Mouse (Mus musculus): ENCODE results near the gene Trpm1. TPM values are rescaled to one million over a fixed set of nuclear protein-coding genes. Genes with fewer than 3 reads are reported as not detected.

Gene Trpm1
- polyA plus RNA-seq, 1 experiment from 2014 or later: 1.0 TPM

GRCm38 (mm10) chr7:64275518-64275917, 121.9 kb downstream of the Trpm1 start:
- no peak overlapping the region for H3K4me3 ChIP-seq
- no peak overlapping the region for H3K9ac ChIP-seq
- no peak for ATAC-seq (ENCODE audit: insufficient number of reproducible peaks, low FRiP score, low TSS enrichment, low read depth)
- H3K27ac ChIP-seq: no peak overlapping the region
- H3K4me2 ChIP-seq: no peak overlapping the region
- H3K36me3 ChIP-seq: no peaks in the 10 kb centered on the region
- no peaks in the 10 kb centered on the region for H3K27me3 ChIP-seq
- 72% methylated on average over 4 of the region's 4 CpGs for WGBS
- no peaks in the 10 kb centered on the region for H3K9me3 ChIP-seq
- H3K4me1 ChIP-seq: 0 out of 2 replicates have a peak, but pooled peaks cover 3% of the 10 kb centered on the region

GRCm38 (mm10) chr7:64276921-64277320, 123.3 kb downstream of the Trpm1 start:
- no peak overlapping the region for H3K4me3 ChIP-seq
- no peaks in the 10 kb centered on the region for H3K27me3 ChIP-seq
- no peaks in the 10 kb centered on the region for H3K9me3 ChIP-seq
- H3K4me2 ChIP-seq: no peak overlapping the region
- 0 out of 2 replicates have a peak, but pooled peaks cover 3% of the 10 kb centered on the region for H3K4me1 ChIP-seq
- 43% methylated on average over 6 of the region's 6 CpGs for WGBS
- H3K9ac ChIP-seq: no peak overlapping the region
- H3K27ac ChIP-seq: no peak overlapping the region
- no peaks in the 10 kb centered on the region for H3K36me3 ChIP-seq
- ATAC-seq (ENCODE audit: insufficient number of reproducible peaks, low FRiP score, low TSS enrichment, low read depth): no peak

GRCm38 (mm10) chr7:64278526-64278925, 124.9 kb downstream of the Trpm1 start:
- Histone ChIP-seq H3K9me3 (no peaks in the 10 kb centered on the region), H3K27me3 (no peaks in the 10 kb centered on the region), H3K4me1 (0 out of 2 replicates have a peak, but pooled peaks cover 3% of the 10 kb centered on the region), H3K4me3 (no peak overlapping the region), H3K36me3 (no peaks in the 10 kb centered on the region), H3K4me2 (no peak overlapping the region), H3K9ac (no peak overlapping the region), H3K27ac (no peak overlapping the region)
- 88% methylated on average over 1 of the region's 1 CpGs for WGBS
- no peak for ATAC-seq (ENCODE audit: insufficient number of reproducible peaks, low FRiP score, low TSS enrichment, low read depth)

GRCm38 (mm10) chr7:64279548-64279947, 125.9 kb downstream of the Trpm1 start:
- H3K4me3 ChIP-seq: no peak overlapping the region
- H3K4me2 ChIP-seq: no peak overlapping the region
- H3K27ac ChIP-seq: no peak overlapping the region
- H3K4me1 ChIP-seq: 0 out of 2 replicates have a peak, but pooled peaks cover 3% of the 10 kb centered on the region
- 84% methylated on average over 3 of the region's 3 CpGs for WGBS
- H3K36me3 ChIP-seq: no peaks in the 10 kb centered on the region
- H3K27me3 ChIP-seq: no peaks in the 10 kb centered on the region
- H3K9ac ChIP-seq: no peak overlapping the region
- ATAC-seq (ENCODE audit: insufficient number of reproducible peaks, low FRiP score, low TSS enrichment, low read depth): no peak
- no peaks in the 10 kb centered on the region for H3K9me3 ChIP-seq

- H3K27me3 ChIP-seq: no peaks in the 10 kb centered on the region
- H3K36me3 ChIP-seq: peaks cover 7% of the 10 kb centered on the region
- H3K27ac ChIP-seq: no peak overlapping the region
- no peaks in the 10 kb centered on the region for H3K9me3 ChIP-seq
- H3K9ac ChIP-seq: no peak overlapping the region
- no peak for ATAC-seq (ENCODE audit: insufficient number of reproducible peaks, low FRiP score, low TSS enrichment, low read depth)
- peak overlapping the region; percentile 54; the same call in 1 of the 2 replicates for H3K4me2 ChIP-seq
- no peaks in the 10 kb centered on the region for H3K4me1 ChIP-seq
- peak overlapping the region; percentile 68; the same call in 1 of the 2 replicates for H3K4me3 ChIP-seq
Measured at GRCm38 (mm10) chr7:64286566-64286965, 132.9 kb downstream of the Trpm1 start.

GRCm38 (mm10) chr7:64287414-64288091, 133.9 kb downstream of the Trpm1 start, which contains the start of gene Mtmr10:
Mtmr10 (plus strand) TSS chr7:64287653.
- Histone ChIP-seq H3K27me3 (no peaks in the 10 kb centered on the region), H3K9me3 (no peaks in the 10 kb centered on the region), H3K4me1 (no peaks in the 10 kb centered on the region), H3K4me2 (peak within 1 kb of the TSS; percentile 54), H3K4me3 (peak within 1 kb of the TSS; percentile 68), H3K9ac (peak within 1 kb of the TSS; percentile 68), H3K27ac (peak within 1 kb of the TSS; percentile 82), H3K36me3 (peaks cover 14% of the 10 kb centered on the region)
- under 1% methylated on average over 76 of the region's 77 CpGs for WGBS
- peak; percentile 98 for ATAC-seq (ENCODE audit: insufficient number of reproducible peaks, low FRiP score, low TSS enrichment, low read depth)

GRCm38 (mm10) chr7:64289416-64289815, 135.8 kb downstream of the Trpm1 start:
- Histone ChIP-seq H3K9ac (no peak overlapping the region), H3K4me3 (no peak overlapping the region), H3K4me1 (no peaks in the 10 kb centered on the region), H3K27me3 (no peaks in the 10 kb centered on the region), H3K9me3 (no peaks in the 10 kb centered on the region), H3K27ac (no peak overlapping the region), H3K4me2 (no peak overlapping the region), H3K36me3 (peaks cover 14% of the 10 kb centered on the region)
- ATAC-seq (ENCODE audit: insufficient number of reproducible peaks, low FRiP score, low TSS enrichment, low read depth): no peak
- WGBS: 95% methylated on average over 7 of the region's 7 CpGs

GRCm38 (mm10) chr7:64290431-64290830, 136.8 kb downstream of the Trpm1 start:
- no peaks in the 10 kb centered on the region for H3K4me1 ChIP-seq
- H3K9me3 ChIP-seq: no peaks in the 10 kb centered on the region
- H3K9ac ChIP-seq: no peak overlapping the region
- 89% methylated on average over 6 of the region's 6 CpGs for WGBS
- no peak overlapping the region for H3K4me2 ChIP-seq
- H3K4me3 ChIP-seq: no peak overlapping the region
- peaks cover 14% of the 10 kb centered on the region for H3K36me3 ChIP-seq
- no peak for ATAC-seq (ENCODE audit: insufficient number of reproducible peaks, low FRiP score, low TSS enrichment, low read depth)
- H3K27me3 ChIP-seq: no peaks in the 10 kb centered on the region
- H3K27ac ChIP-seq: no peak overlapping the region

- Histone ChIP-seq H3K4me2 (no peak overlapping the region), H3K36me3 (peaks cover 14% of the 10 kb centered on the region), H3K9ac (no peak overlapping the region), H3K4me1 (no peaks in the 10 kb centered on the region), H3K27me3 (no peaks in the 10 kb centered on the region), H3K27ac (no peak overlapping the region), H3K4me3 (no peak overlapping the region), H3K9me3 (no peaks in the 10 kb centered on the region)
- no peak for ATAC-seq (ENCODE audit: insufficient number of reproducible peaks, low FRiP score, low TSS enrichment, low read depth)
- WGBS: 90% methylated on average over 10 of the region's 10 CpGs
Measured at GRCm38 (mm10) chr7:64291722-64292121, 138.1 kb downstream of the Trpm1 start.

GRCm38 (mm10) chr7:64296286-64297010, 142.8 kb downstream of the Trpm1 start:
- Histone ChIP-seq H3K9me3 (no peaks in the 10 kb centered on the region), H3K36me3 (peaks cover 20% of the 10 kb centered on the region), H3K4me2 (no peak overlapping the region), H3K4me3 (no peak overlapping the region), H3K27me3 (no peaks in the 10 kb centered on the region), H3K27ac (no peak overlapping the region), H3K4me1 (no peaks in the 10 kb centered on the region), H3K9ac (no peak overlapping the region)
- no peak for ATAC-seq (ENCODE audit: insufficient number of reproducible peaks, low FRiP score, low TSS enrichment, low read depth)
- WGBS: 58% methylated on average over 5 of the region's 5 CpGs

GRCm38 (mm10) chr7:64310241-64310640, 156.6 kb downstream of the Trpm1 start:
- Histone ChIP-seq H3K4me3 (no peak overlapping the region), H3K36me3 (peaks cover 18% of the 10 kb centered on the region), H3K27me3 (no peaks in the 10 kb centered on the region), H3K27ac (no peak overlapping the region), H3K9me3 (no peaks in the 10 kb centered on the region), H3K9ac (no peak overlapping the region), H3K4me2 (no peak overlapping the region), H3K4me1 (no peaks in the 10 kb centered on the region)
- no peak for ATAC-seq (ENCODE audit: insufficient number of reproducible peaks, low FRiP score, low TSS enrichment, low read depth)
- WGBS: 79% methylated on average over 7 of the region's 7 CpGs

- no peaks in the 10 kb centered on the region for H3K27me3 ChIP-seq
- 44% methylated on average over 2 of the region's 2 CpGs for WGBS
- H3K4me3 ChIP-seq: no peak overlapping the region
- peaks cover 20% of the 10 kb centered on the region for H3K36me3 ChIP-seq
- no peak overlapping the region for H3K27ac ChIP-seq
- no peak overlapping the region for H3K9ac ChIP-seq
- no peak overlapping the region for H3K4me2 ChIP-seq
- no peak for ATAC-seq (ENCODE audit: insufficient number of reproducible peaks, low FRiP score, low TSS enrichment, low read depth)
- H3K4me1 ChIP-seq: no peaks in the 10 kb centered on the region
- no peaks in the 10 kb centered on the region for H3K9me3 ChIP-seq
Measured at GRCm38 (mm10) chr7:64310756-64311155, 157.1 kb downstream of the Trpm1 start.
